Mouse (Mus musculus) testis, adult 2 months (tissue): ENCODE data around the gene Hal.

Experiments
- CTCF ChIP-seq: fragments of 200-500 bp; IDR thresholded peaks from 2 replicates; pipeline ENCODE4 v1.5.1; 2012; ENCODE audit warnings: low read depth, mild to moderate bottlenecking, inconsistent platforms, low read length, moderate library complexity; ENCODE audit not compliant: control insufficient read depth, insufficient read depth, insufficient replicate concordance
- POLR2A ChIP-seq: fragments of 200-500 bp; IDR thresholded peaks from 2 replicates; pipeline ENCODE4 v1.6.1; 2012; ENCODE audit warnings: low read depth, mild to moderate bottlenecking, inconsistent platforms, low read length, moderate library complexity; ENCODE audit not compliant: control insufficient read depth

DNA sequence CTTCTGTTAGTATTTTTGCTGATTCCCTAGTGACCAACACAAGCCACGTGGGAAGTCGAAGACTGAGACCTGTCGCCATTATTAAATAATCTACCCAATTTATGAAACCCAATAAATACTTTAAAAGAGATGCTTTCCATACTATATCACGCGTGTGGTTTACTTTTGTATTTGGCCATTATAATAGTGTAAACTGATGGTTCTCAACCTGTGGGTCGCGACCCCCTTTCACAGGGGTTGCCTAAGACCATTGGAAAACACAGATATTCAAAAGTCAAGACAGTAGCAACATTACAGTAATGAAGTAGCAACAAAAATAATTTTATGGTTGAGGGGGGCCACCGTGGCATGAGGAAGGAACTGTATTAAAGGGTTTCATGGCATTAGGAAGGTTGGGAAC, 30.6 kb downstream of the Hal start:
- TF ChIP-seq POLR2A = no peak
- TF ChIP-seq CTCF = no peak
